Mouse (Mus musculus) lung, adult 2 months (tissue): ENCODE measurements around the gene 2810006K23Rik. TPM values are rescaled to one million over a fixed set of nuclear protein-coding genes. Genes with fewer than 3 reads are reported as not detected.

Source experiments
- DNase-seq: peaks from one replicate; pipeline ENCODE4 v3.0.0; 2022
- H3K4me1 ChIP-seq: fragments of 200-500 bp; 2 replicates; pipeline ENCODE4 v1.6.1; 2011; ENCODE audit warnings: low read length; ENCODE audit not compliant: control insufficient read depth, insufficient read depth
- H3K4me3 ChIP-seq: fragments of 200-500 bp; replicated peaks from 2 replicates; pipeline ENCODE3; 2011; ENCODE audit warnings: low read depth, mild to moderate bottlenecking, control low read depth, low read length; ENCODE audit errors: extremely low read depth
- CTCF ChIP-seq: fragments of 200-500 bp; IDR thresholded peaks from 2 replicates; pipeline ENCODE4 v1.5.1; 2011; ENCODE audit warnings: mild to moderate bottlenecking, low read length, control low read depth; ENCODE audit not compliant: insufficient read depth
- POLR2A ChIP-seq: fragments of 200-500 bp; IDR thresholded peaks from 2 replicates; pipeline ENCODE4 v1.6.1; 2011; ENCODE audit warnings: low read depth, mild to moderate bottlenecking, control low read depth, low read length, borderline replicate concordance; ENCODE audit errors: extremely low read depth
- WGBS: fragments of 180-500 bp; shearing (Covaris S2); methylation state at CpG from one replicate; pipeline ENCODE4 v1.1.7; 2018; 5-methylcytosine and 5-hydroxymethylcytosine counted together
- polyA plus RNA-seq: library from polyadenylated mRNA; depleted of rRNA; stranded (reverse); fragments of >200 nt; gene quantifications from 2 replicates; pipeline ENCODE4 v1.2.3, GENCODE M21; 2012

The 2810006K23Rik gene
- polyA plus RNA-seq, 1 experiment: 3.7 TPM

- Histone ChIP-seq H3K4me1 (peaks cover under 1% of the 10 kb centered on the region), H3K4me3 (no peak overlapping the region)
- no peak for TF ChIP-seq CTCF
- TF ChIP-seq POLR2A: no peak
- no peak for DNase-seq
- WGBS: 70% methylated on average over 8 of the region's 8 CpGs
Observed at GRCm38 (mm10) chr5:124342897-124343296, 15.0 kb downstream of the 2810006K23Rik start.

GRCm38 (mm10) chr5:124349196-124349595, 21.3 kb downstream of the 2810006K23Rik start:
- Histone ChIP-seq H3K4me3 (no peak overlapping the region), H3K4me1 (peaks cover 14% of the 10 kb centered on the region)
- TF ChIP-seq POLR2A (no peak), CTCF (no peak)
- WGBS: 92% methylated on average over 17 of the region's 17 CpGs
- no peak for DNase-seq

GRCm38 (mm10) chr5:124350350-124350749, 22.5 kb downstream of the 2810006K23Rik start:
- no peak for TF ChIP-seq CTCF
- TF ChIP-seq POLR2A: no peak
- WGBS: 74% methylated on average over 2 of the region's 2 CpGs
- DNase-seq: no peak

GRCm38 (mm10) chr5:124351111-124351560, 23.2 kb downstream of the 2810006K23Rik start:
- H3K4me3 ChIP-seq: no peak overlapping the region
- WGBS: 12% methylated on average over 7 of the region's 7 CpGs
- H3K4me1 ChIP-seq: peaks cover 14% of the 10 kb centered on the region
- TF ChIP-seq CTCF (no peak), POLR2A (no peak)
- DNase-seq: peak; percentile 38

More at GRCm38 (mm10) chr5:124350350-124350749, 22.5 kb downstream of the 2810006K23Rik start:
- Histone ChIP-seq H3K4me3 (no peak overlapping the region), H3K4me1 (peaks cover 14% of the 10 kb centered on the region)

GRCm38 (mm10) chr5:124351604-124352003, 23.7 kb downstream of the 2810006K23Rik start:
- no peak for DNase-seq
- TF ChIP-seq CTCF: no peak
- TF ChIP-seq POLR2A: no peak
- Histone ChIP-seq H3K4me3 (no peak overlapping the region), H3K4me1 (peaks cover 14% of the 10 kb centered on the region)
- WGBS: 46% methylated on average over 3 of the region's 3 CpGs

GRCm38 (mm10) chr5:124352141-124352920, 24.4 kb downstream of the 2810006K23Rik start:
- TF ChIP-seq POLR2A (peak; percentile 60; the same call in 1 of the 2 replicates), CTCF (no peak)
- peak overlapping the region; percentile 44 for H3K4me3 ChIP-seq

GRCm38 (mm10) chr5:124353011-124353725, 25.3 kb downstream of the 2810006K23Rik start:
- peak; percentile 61 for DNase-seq
- TF ChIP-seq CTCF: no peak
- TF ChIP-seq POLR2A: no peak
- Histone ChIP-seq H3K4me3 (peak overlapping the region; percentile 70), H3K4me1 (peaks cover 14% of the 10 kb centered on the region)
- 1% methylated on average over 31 of the region's 32 CpGs for WGBS

More at GRCm38 (mm10) chr5:124352141-124352920, 24.4 kb downstream of the 2810006K23Rik start:
- H3K4me1 ChIP-seq: peaks cover 14% of the 10 kb centered on the region
- peak; percentile 62 for DNase-seq
- 4% methylated on average over 28 of the region's 30 CpGs for WGBS

GRCm38 (mm10) chr5:124353726-124354547, 26.0 kb downstream of the 2810006K23Rik start:
- H3K4me1 ChIP-seq: peaks cover 14% of the 10 kb centered on the region
- TF ChIP-seq CTCF: no peak
- TF ChIP-seq POLR2A: 0 out of 2 replicates have a peak, but pooled peaks have one; percentile 5
- under 1% methylated on average over 71 of the region's 132 CpGs for WGBS
- peak; percentile 65 for DNase-seq
- peak overlapping the region; percentile 70 for H3K4me3 ChIP-seq

- TF ChIP-seq POLR2A: no peak
- no peak for TF ChIP-seq CTCF
- peak; percentile 46 for DNase-seq
- peaks cover 14% of the 10 kb centered on the region for H3K4me1 ChIP-seq
- under 1% methylated on average over 44 of the region's 60 CpGs for WGBS
- H3K4me3 ChIP-seq: peak overlapping the region; percentile 47
Observed at GRCm38 (mm10) chr5:124354574-124355424, 26.9 kb downstream of the 2810006K23Rik start.
